Mouse (Mus musculus) intestine, postnatal 0 days (tissue): ENCODE data around the gene Rprd2. TPM values are rescaled to one million over a fixed set of nuclear protein-coding genes. Genes with fewer than 3 reads are reported as not detected.

ENCODE experiments used
- ATAC-seq: fragments of 200-750 bp; cut with Nextera tagmentation; 2 replicates; pipeline ENCODE4 v1.8.0; 2017; ENCODE audit warnings: mild to moderate bottlenecking, moderate TSS enrichment, moderate library complexity
- H3K27ac ChIP-seq: fragments of 300-500 bp; sonication (generic); 2 replicates; pipeline ENCODE4 v1.5.1; 2014; ENCODE audit warnings: mild to moderate bottlenecking, low read depth, low read length, moderate library complexity
- H3K27me3 ChIP-seq: fragments of 300-500 bp; sonication (generic); replicated peaks from 2 replicates; pipeline ENCODE4 v1.6.1; 2014; ENCODE audit warnings: low read length, mixed read lengths; ENCODE audit not compliant: control insufficient read depth, insufficient read depth
- H3K36me3 ChIP-seq: fragments of 300-500 bp; sonication (generic); 2 replicates; pipeline ENCODE4 v1.6.1; 2014; ENCODE audit warnings: mild to moderate bottlenecking, moderate library complexity; ENCODE audit not compliant: control insufficient read depth, insufficient read depth
- H3K4me1 ChIP-seq: fragments of 300-500 bp; sonication (generic); replicated peaks from 2 replicates; pipeline ENCODE4 v1.6.1; 2014; ENCODE audit warnings: antibody characterized with exemption, low read length, mixed read lengths; ENCODE audit not compliant: control insufficient read depth, insufficient read depth
- H3K4me2 ChIP-seq: fragments of 300-500 bp; sonication (generic); replicated peaks from 2 replicates; pipeline ENCODE4 v1.6.1; 2014; ENCODE audit warnings: low read depth, mild to moderate bottlenecking, moderate library complexity
- H3K4me3 ChIP-seq: fragments of 300-500 bp; sonication (generic); 2 replicates; pipeline ENCODE4 v1.5.1; 2014; ENCODE audit warnings: low read depth, low read length
- H3K9ac ChIP-seq: fragments of 300-500 bp; sonication (generic); 2 replicates; pipeline ENCODE4 v1.6.1; 2014; ENCODE audit warnings: mild to moderate bottlenecking, low read depth, low read length
- H3K9me3 ChIP-seq: fragments of 300-500 bp; sonication (generic); 2 replicates; pipeline ENCODE4 v1.6.1; 2016; ENCODE audit warnings: mixed run types; ENCODE audit not compliant: control insufficient read depth
- CTCF ChIP-seq: sonication (generic); IDR thresholded peaks from 2 replicates; pipeline ENCODE4 v1.5.1; 2016; ENCODE audit warnings: low read depth, mild to moderate bottlenecking, control low read depth, antibody characterized with exemption, moderate library complexity
- WGBS: fragments of 180-500 bp; shearing (Covaris S2); extraction: QIAGEN DNeasy Blood & Tissue Kit; methylation state at CpG from one replicate; pipeline ENCODE4 v1.1.7; 2014; 5-methylcytosine and 5-hydroxymethylcytosine counted together
- polyA plus RNA-seq: library from polyadenylated mRNA; unstranded; fragments of >200 nt; fragmentation: Nextera tagmentation; extraction: Ambion mirVana; gene quantifications from 2 replicates; pipeline ENCODE4 v1.2.1, GENCODE M21; 2015

Gene Rprd2
- polyA plus RNA-seq, 1 experiment from 2014 or later: 12.4 TPM

- Histone ChIP-seq H3K9me3 (no peaks in the 10 kb centered on the region), H3K4me3 (no peak overlapping the region), H3K4me2 (no peak overlapping the region), H3K27ac (no peak overlapping the region), H3K4me1 (no peaks in the 10 kb centered on the region), H3K9ac (no peak overlapping the region), H3K36me3 (peaks cover 15% of the 10 kb centered on the region), H3K27me3 (no peaks in the 10 kb centered on the region)
- TF ChIP-seq CTCF: no peak
- ATAC-seq: no peak
- 84% methylated on average over 12 of the region's 12 CpGs for WGBS
Observed at GRCm38 (mm10) chr3:95735071-95735670, 83.5 kb downstream of the Rprd2 start.

- Histone ChIP-seq H3K27ac (no peak overlapping the region; the same call in 1 of the 2 replicates), H3K27me3 (no peaks in the 10 kb centered on the region), H3K4me2 (no peak overlapping the region), H3K4me1 (no peaks in the 10 kb centered on the region), H3K9ac (0 out of 2 replicates have a peak overlapping the region, but pooled peaks have one; percentile 11), H3K4me3 (no peak overlapping the region), H3K36me3 (peaks cover 11% of the 10 kb centered on the region; the same call in 1 of the 2 replicates), H3K9me3 (no peaks in the 10 kb centered on the region)
- WGBS: 61% methylated on average over 13 of the region's 13 CpGs
- no peak for ATAC-seq
- TF ChIP-seq CTCF: no peak
Observed at GRCm38 (mm10) chr3:95734092-95734702, 84.5 kb downstream of the Rprd2 start.

- no peaks in the 10 kb centered on the region for H3K4me1 ChIP-seq
- no peak overlapping the region for H3K4me3 ChIP-seq
- TF ChIP-seq CTCF: no peak
- peaks cover 11% of the 10 kb centered on the region; the same call in 1 of the 2 replicates for H3K36me3 ChIP-seq
- no peak for ATAC-seq
- no peaks in the 10 kb centered on the region for H3K9me3 ChIP-seq
- no peak overlapping the region for H3K27ac ChIP-seq
- H3K27me3 ChIP-seq: no peaks in the 10 kb centered on the region
- no peak overlapping the region for H3K9ac ChIP-seq
- no peak overlapping the region for H3K4me2 ChIP-seq
- 79% methylated on average over 11 of the region's 11 CpGs for WGBS
Observed at GRCm38 (mm10) chr3:95732744-95733521, 85.7 kb downstream of the Rprd2 start.

DNA sequence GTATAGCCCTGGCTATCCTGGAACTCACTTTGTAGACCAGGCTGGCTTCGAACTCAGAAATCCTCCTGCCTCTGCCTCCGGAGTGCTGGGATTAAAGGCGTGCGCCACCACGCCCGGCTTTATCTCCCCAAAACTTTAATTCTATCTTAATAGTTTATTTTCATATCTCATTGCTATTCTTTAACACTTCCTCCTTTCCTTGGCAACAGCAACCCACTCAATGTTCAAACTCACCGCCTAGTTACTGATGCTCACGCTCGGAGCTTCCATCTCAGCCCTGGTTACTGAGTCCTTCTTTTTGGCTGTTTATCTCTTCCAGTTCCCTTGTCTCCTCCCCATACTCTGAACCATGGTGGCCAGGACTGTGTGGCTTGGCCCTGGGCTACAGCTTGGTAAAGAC lies 86.4 kb downstream of the Rprd2 start:
- no peak for TF ChIP-seq CTCF

GRCm38 (mm10) chr3:95731802-95732201 lies 86.9 kb downstream of the Rprd2 start:
- WGBS: 89% methylated on average over 4 of the region's 4 CpGs
- peak; percentile 49 for TF ChIP-seq CTCF
- H3K27me3 ChIP-seq: no peaks in the 10 kb centered on the region
- H3K4me2 ChIP-seq: no peak overlapping the region
- H3K4me3 ChIP-seq: no peak overlapping the region
- no peak overlapping the region for H3K27ac ChIP-seq
- no peaks in the 10 kb centered on the region for H3K4me1 ChIP-seq
- ATAC-seq: no peak
- no peaks in the 10 kb centered on the region for H3K9me3 ChIP-seq
- H3K36me3 ChIP-seq: peaks cover 11% of the 10 kb centered on the region; the same call in 1 of the 2 replicates
- no peak overlapping the region for H3K9ac ChIP-seq

More for the DNA sequence above, 86.4 kb downstream of the Rprd2 start:
- Histone ChIP-seq H3K4me3 (no peak overlapping the region), H3K4me1 (no peaks in the 10 kb centered on the region), H3K36me3 (peaks cover 11% of the 10 kb centered on the region; the same call in 1 of the 2 replicates), H3K27ac (no peak overlapping the region), H3K9me3 (no peaks in the 10 kb centered on the region), H3K9ac (no peak overlapping the region), H3K4me2 (no peak overlapping the region), H3K27me3 (no peaks in the 10 kb centered on the region)
- ATAC-seq: no peak
- WGBS: 90% methylated on average over 9 of the region's 9 CpGs

DNA sequence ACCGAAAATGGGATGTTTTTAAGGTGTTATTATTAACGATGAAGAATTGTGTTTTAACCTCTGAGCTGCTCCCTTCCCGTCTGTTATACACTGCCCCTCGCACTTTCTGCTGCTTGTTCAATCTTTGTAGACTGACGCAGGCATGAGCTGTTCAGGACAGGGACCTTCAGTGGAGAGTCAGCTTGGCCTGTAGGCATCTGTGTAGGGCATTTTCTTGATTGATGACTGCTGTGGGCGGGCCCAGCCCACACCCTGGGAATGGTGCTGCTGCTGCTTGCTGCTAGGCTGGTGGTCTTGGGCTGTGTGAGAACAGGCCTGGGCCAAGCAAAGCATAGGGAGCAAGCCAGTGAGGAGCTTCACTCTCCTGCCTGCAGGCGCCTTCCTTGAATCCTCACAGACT lies 88.2 kb downstream of the Rprd2 start:
- WGBS: 84% methylated on average over 7 of the region's 7 CpGs
- Histone ChIP-seq H3K27me3 (no peaks in the 10 kb centered on the region), H3K4me3 (no peak overlapping the region), H3K9me3 (no peaks in the 10 kb centered on the region), H3K27ac (no peak overlapping the region), H3K4me2 (no peak overlapping the region), H3K9ac (no peak overlapping the region), H3K4me1 (no peaks in the 10 kb centered on the region), H3K36me3 (0 out of 2 replicates have a peak, but pooled peaks cover 2% of the 10 kb centered on the region)
- ATAC-seq: no peak
- TF ChIP-seq CTCF: no peak
